Mouse (Mus musculus): Measurements from ENCODE around the gene Trim16. TPM values are rescaled to one million over a fixed set of nuclear protein-coding genes. Genes with fewer than 3 reads are reported as not detected.

Trim16 gene
- polyA plus RNA-seq, 1 experiment, result 3.7 TPM

- TF ChIP-seq CTCF (conservative IDR thresholded peaks at IDR 0.05; ENCODE audit: insufficient read depth, insufficient read length, low read depth, low read length) (no peak), POLR2A (IDR thresholded peaks at IDR 0.05; ENCODE audit: low read depth, low read length) (no peak)
- no peak for DNase-seq
- no peaks in the 10 kb centered on the region for H3K4me1 ChIP-seq (ENCODE audit: control insufficient read depth, insufficient read depth, low read length)
- 70% methylated on average over 2 of the region's 2 CpGs for WGBS
- H3K27ac ChIP-seq (ENCODE audit: insufficient read depth, low read depth, low read length), result no peak overlapping the region
- no peak overlapping the region for H3K4me3 ChIP-seq (ENCODE audit: insufficient read depth, low read depth, low read length)
- H3K36me3 ChIP-seq (ENCODE audit: control insufficient read depth, insufficient read depth, low read length), result no peaks in the 10 kb centered on the region
- no peaks in the 10 kb centered on the region; the same call in 1 of the 2 replicates for H3K27me3 ChIP-seq (replicated peaks; ENCODE audit: control insufficient read depth, insufficient read depth, low read length)
These were observed 28.3 kb downstream of the Trim16 start for GRCm38 (mm10) chr11:62848301-62848700.

GRCm38 (mm10) chr11:62851199-62851598, 31.2 kb downstream of the Trim16 start:
- WGBS, result 87% methylated on average over 1 of the region's 1 CpGs
- TF ChIP-seq CTCF (conservative IDR thresholded peaks at IDR 0.05; ENCODE audit: insufficient read depth, insufficient read length, low read depth, low read length) (peak; percentile 66), POLR2A (IDR thresholded peaks at IDR 0.05; ENCODE audit: low read depth, low read length) (no peak)
- Histone ChIP-seq H3K36me3 (ENCODE audit: control insufficient read depth, insufficient read depth, low read length) (no peaks in the 10 kb centered on the region), H3K4me3 (ENCODE audit: insufficient read depth, low read depth, low read length) (no peak overlapping the region), H3K27ac (ENCODE audit: insufficient read depth, low read depth, low read length) (no peak overlapping the region), H3K27me3 (replicated peaks; ENCODE audit: control insufficient read depth, insufficient read depth, low read length) (no peaks in the 10 kb centered on the region), H3K4me1 (ENCODE audit: control insufficient read depth, insufficient read depth, low read length) (no peaks in the 10 kb centered on the region)
- DNase-seq, result peak; percentile 57

DNA sequence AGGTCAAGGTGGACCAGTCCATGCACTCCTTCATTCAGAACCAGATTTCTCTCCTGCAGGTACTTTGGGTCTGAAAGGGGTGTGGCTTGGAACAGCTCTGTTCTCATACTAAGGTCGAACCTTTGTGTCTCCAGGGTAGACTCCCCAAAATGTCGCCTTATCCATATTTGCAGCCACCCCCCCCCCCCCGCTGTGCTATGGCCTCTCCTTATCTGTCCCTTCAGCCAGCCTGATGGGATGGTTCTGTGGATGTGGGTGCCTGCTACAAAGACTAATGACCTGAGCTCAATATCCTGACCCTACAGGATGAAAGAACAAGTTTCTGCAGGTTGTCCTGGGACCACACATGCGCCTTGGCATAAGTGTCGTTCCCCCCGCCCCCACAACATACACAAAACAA, 33.3 kb downstream of the Trim16 start:
- DNase-seq, result no peak
- WGBS, result 90% methylated on average over 6 of the region's 6 CpGs
- Histone ChIP-seq H3K4me1 (ENCODE audit: control insufficient read depth, insufficient read depth, low read length) (no peaks in the 10 kb centered on the region), H3K27ac (ENCODE audit: insufficient read depth, low read depth, low read length) (no peak overlapping the region), H3K4me3 (ENCODE audit: insufficient read depth, low read depth, low read length) (no peak overlapping the region), H3K36me3 (ENCODE audit: control insufficient read depth, insufficient read depth, low read length) (no peaks in the 10 kb centered on the region), H3K27me3 (replicated peaks; ENCODE audit: control insufficient read depth, insufficient read depth, low read length) (no peaks in the 10 kb centered on the region)
- TF ChIP-seq POLR2A (IDR thresholded peaks at IDR 0.05; ENCODE audit: low read depth, low read length) (no peak), CTCF (conservative IDR thresholded peaks at IDR 0.05; ENCODE audit: insufficient read depth, insufficient read length, low read depth, low read length) (no peak)

DNA sequence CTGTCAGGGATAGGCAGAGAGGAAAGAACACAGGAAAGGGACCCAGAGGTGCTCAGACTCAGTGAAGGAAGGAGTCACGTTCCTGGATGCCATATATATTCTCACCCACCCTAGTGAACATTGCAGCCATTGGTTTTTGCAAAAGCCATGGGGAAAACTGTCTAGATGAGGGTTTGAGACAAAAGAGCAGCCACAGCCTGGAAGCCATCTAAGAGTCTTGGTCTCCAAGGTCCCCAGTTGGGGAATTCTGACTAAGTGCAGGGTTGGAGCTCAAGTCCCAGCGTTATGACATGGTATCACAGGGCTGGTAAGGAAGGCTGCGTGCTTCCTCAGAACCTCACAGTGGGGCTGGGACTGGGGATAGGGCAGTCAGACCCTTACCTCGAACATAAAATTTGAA, 45.5 kb downstream of the Trim16 start:
- Histone ChIP-seq H3K27me3 (replicated peaks; ENCODE audit: control insufficient read depth, insufficient read depth, low read length) (no peaks in the 10 kb centered on the region; the same call in 1 of the 2 replicates), H3K4me1 (ENCODE audit: control insufficient read depth, insufficient read depth, low read length) (no peaks in the 10 kb centered on the region), H3K27ac (ENCODE audit: insufficient read depth, low read depth, low read length) (no peak overlapping the region), H3K36me3 (ENCODE audit: control insufficient read depth, insufficient read depth, low read length) (no peaks in the 10 kb centered on the region), H3K4me3 (ENCODE audit: insufficient read depth, low read depth, low read length) (no peak overlapping the region)
- WGBS, result 75% methylated on average over 4 of the region's 4 CpGs
- DNase-seq, result no peak
- TF ChIP-seq POLR2A (IDR thresholded peaks at IDR 0.05; ENCODE audit: low read depth, low read length) (no peak), CTCF (conservative IDR thresholded peaks at IDR 0.05; ENCODE audit: insufficient read depth, insufficient read length, low read depth, low read length) (no peak)

GRCm38 (mm10) chr11:62866685-62867084, 46.7 kb downstream of the Trim16 start:
- WGBS, result 73% methylated on average over 7 of the region's 7 CpGs
- Histone ChIP-seq H3K27ac (ENCODE audit: insufficient read depth, low read depth, low read length) (no peak overlapping the region), H3K4me1 (ENCODE audit: control insufficient read depth, insufficient read depth, low read length) (no peaks in the 10 kb centered on the region), H3K27me3 (replicated peaks; ENCODE audit: control insufficient read depth, insufficient read depth, low read length) (no peaks in the 10 kb centered on the region), H3K36me3 (ENCODE audit: control insufficient read depth, insufficient read depth, low read length) (no peaks in the 10 kb centered on the region), H3K4me3 (ENCODE audit: insufficient read depth, low read depth, low read length) (no peak overlapping the region)
- no peak for DNase-seq
- TF ChIP-seq POLR2A (IDR thresholded peaks at IDR 0.05; ENCODE audit: low read depth, low read length), result no peak

DNA sequence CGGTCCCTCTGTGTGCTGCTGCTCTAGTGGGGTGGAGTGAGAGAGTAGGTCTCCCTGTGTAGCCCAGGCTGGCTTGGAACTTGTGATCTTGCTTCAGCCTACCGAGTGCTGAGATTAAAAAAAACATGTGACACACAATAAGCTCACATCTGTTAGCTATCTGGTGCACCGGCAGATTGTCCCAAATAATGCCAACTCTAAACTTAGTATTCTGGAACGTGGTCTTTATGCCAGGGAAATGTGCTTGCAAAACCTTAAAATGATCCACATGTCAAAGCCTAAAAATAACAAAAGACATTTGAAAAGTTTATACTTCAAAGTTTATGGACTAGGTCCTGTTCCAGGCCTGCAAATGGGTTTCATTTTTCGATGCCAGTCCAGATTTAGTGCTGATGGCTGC, 49.2 kb downstream of the Trim16 start:
- Histone ChIP-seq H3K27me3 (replicated peaks; ENCODE audit: control insufficient read depth, insufficient read depth, low read length) (no peaks in the 10 kb centered on the region), H3K36me3 (ENCODE audit: control insufficient read depth, insufficient read depth, low read length) (no peaks in the 10 kb centered on the region), H3K4me3 (ENCODE audit: insufficient read depth, low read depth, low read length) (no peak overlapping the region), H3K27ac (ENCODE audit: insufficient read depth, low read depth, low read length) (no peak overlapping the region), H3K4me1 (ENCODE audit: control insufficient read depth, insufficient read depth, low read length) (no peaks in the 10 kb centered on the region)
- WGBS, result 82% methylated on average over 5 of the region's 5 CpGs
- DNase-seq, result no peak
- TF ChIP-seq CTCF (conservative IDR thresholded peaks at IDR 0.05; ENCODE audit: insufficient read depth, insufficient read length, low read depth, low read length) (no peak), POLR2A (IDR thresholded peaks at IDR 0.05; ENCODE audit: low read depth, low read length) (no peak)

DNA sequence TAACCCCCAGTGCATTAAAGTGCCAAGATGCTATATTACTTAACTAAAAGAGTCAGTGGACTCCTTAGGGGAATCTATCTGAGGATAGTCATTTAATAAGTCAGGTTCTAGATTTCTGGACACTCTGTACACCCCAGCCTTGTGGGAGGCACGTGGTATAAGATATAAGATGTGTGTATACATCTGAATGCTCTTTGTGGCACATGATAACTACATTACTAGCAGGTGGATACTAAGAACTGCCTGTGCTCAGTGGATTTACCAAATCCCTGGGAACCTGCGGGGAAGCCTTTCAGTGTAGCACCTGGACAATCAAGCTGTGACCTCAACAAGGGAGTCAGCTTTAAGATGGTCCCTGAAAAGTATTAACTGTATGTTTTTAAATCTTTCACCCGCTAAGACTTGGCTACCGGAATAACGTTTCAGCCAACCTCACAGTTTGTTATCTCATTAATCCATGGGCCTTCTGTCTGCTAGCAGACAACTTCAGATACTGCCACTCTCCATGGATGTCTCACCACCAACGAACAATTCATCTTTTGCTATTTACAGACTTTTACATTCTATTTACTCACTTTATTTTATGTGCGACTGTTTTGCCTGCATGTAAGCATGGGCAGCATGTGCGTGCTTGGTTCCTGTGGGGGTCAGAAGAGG, 49.8 kb downstream of the Trim16 start:
- 84% methylated on average over 8 of the region's 8 CpGs for whole genome bisulfite sequencing
- no peak overlapping the region for H3K4me3 ChIP-seq (ENCODE audit: insufficient read depth, low read depth, low read length)
- DNase-seq, result no peak
- no peaks in the 10 kb centered on the region for H3K4me1 ChIP-seq (ENCODE audit: control insufficient read depth, insufficient read depth, low read length)
- TF ChIP-seq CTCF (conservative IDR thresholded peaks at IDR 0.05; ENCODE audit: insufficient read depth, insufficient read length, low read depth, low read length) (no peak), POLR2A (IDR thresholded peaks at IDR 0.05; ENCODE audit: low read depth, low read length) (no peak)
- no peaks in the 10 kb centered on the region for H3K36me3 ChIP-seq (ENCODE audit: control insufficient read depth, insufficient read depth, low read length)
- no peaks in the 10 kb centered on the region for H3K27me3 ChIP-seq (replicated peaks; ENCODE audit: control insufficient read depth, insufficient read depth, low read length)
- no peak overlapping the region for H3K27ac ChIP-seq (ENCODE audit: insufficient read depth, low read depth, low read length)

Measured in kidney, adult 2 months (tissue).